8 mouse cellular contexts compared by ENCODE assay signal in the genomic region with DNA sequence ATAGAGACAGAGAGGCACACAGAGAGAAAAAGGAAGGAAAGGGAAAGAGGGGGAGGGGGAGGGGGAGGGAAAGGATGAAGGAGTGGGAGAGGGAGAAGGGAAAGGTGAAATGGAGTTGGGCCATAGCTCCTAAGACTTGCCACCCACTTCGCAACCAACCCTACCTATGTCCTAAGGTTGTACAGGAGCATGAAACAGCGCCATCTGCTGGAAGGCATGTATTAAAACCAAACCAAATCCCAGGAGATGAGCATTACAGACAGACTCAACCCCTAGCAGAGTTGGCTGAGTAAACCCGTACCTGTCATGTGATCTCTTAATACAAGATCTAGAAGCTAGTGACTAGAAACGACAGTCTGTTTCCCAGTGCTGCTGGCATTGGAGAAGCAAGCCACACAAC.
DNase-seq lines count a peak whose midpoint lies in the region; ATAC-seq and TF ChIP-seq lines count a peak whose summit lies in the region.

No protein-coding gene starts in this region.

- no peak overlapping the region for H3K4me3 ChIP-seq in layer of hippocampus, adult 2 months
- H3K4me3 ChIP-seq in MEL (ENCODE audit: control insufficient read depth in 1 of 2, insufficient read depth in 1 of 2, low read depth in 2 of 2, low read length in 2 of 2): no peak overlapping the region
- no peak overlapping the region for H3K4me3 ChIP-seq in bone marrow macrophage, adult 2 months (ENCODE audit: insufficient read depth, low read length)
- no peak overlapping the region for H3K4me3 ChIP-seq in embryonic facial prominence, embryonic 11.5 days (ENCODE audit: low read depth, low read length)
- H3K4me3 ChIP-seq in liver, embryonic 14.5 days (ENCODE audit: insufficient read depth in 1 of 2, low read depth in 2 of 2, low read length in 2 of 2): no peak overlapping the region

- H3K27ac ChIP-seq in layer of hippocampus, adult 2 months: no peak overlapping the region
- no peak overlapping the region for H3K27ac ChIP-seq in MEL (ENCODE audit: control insufficient read depth, low read depth, low read length)
- H3K27ac ChIP-seq in bone marrow macrophage, adult 2 months (ENCODE audit: insufficient read depth, low read depth, low read length): no peak overlapping the region
- H3K27ac ChIP-seq in embryonic facial prominence, embryonic 11.5 days (replicated peaks; ENCODE audit: low read depth, low read length): no peak overlapping the region
- H3K27ac ChIP-seq in liver, embryonic 14.5 days: no peak overlapping the region

- H3K4me2 ChIP-seq in embryonic facial prominence, embryonic 11.5 days (ENCODE audit: low read depth, low read length): no peak overlapping the region
- no peak overlapping the region for H3K4me2 ChIP-seq in liver, embryonic 14.5 days (ENCODE audit: low read depth)

- TF ChIP-seq POLR2A in MEL (IDR thresholded peaks at IDR 0.05; ENCODE audit: control insufficient read depth in 1 of 2, insufficient read depth in 1 of 2, low read depth in 1 of 2, low read length in 2 of 2, poor library complexity in 1 of 2): no peak
- no peak for TF ChIP-seq POLR2A in bone marrow macrophage, adult 2 months (IDR thresholded peaks at IDR 0.05; ENCODE audit: borderline replicate concordance, low read depth, low read length)

- H3K36me3 ChIP-seq in MEL (ENCODE audit: control insufficient read depth in 1 of 2, insufficient read depth in 2 of 2, low read length in 2 of 2): no peaks in the 10 kb centered on the region
- H3K36me3 ChIP-seq in embryonic facial prominence, embryonic 11.5 days (replicated peaks; ENCODE audit: control insufficient read depth, insufficient read depth, low read depth, low read length): no peaks in the 10 kb centered on the region
- H3K36me3 ChIP-seq in liver, embryonic 14.5 days (replicated peaks; ENCODE audit: control insufficient read depth, insufficient read depth, low read depth): no peaks in the 10 kb centered on the region

- H3K4me1 ChIP-seq in MEL (ENCODE audit: control insufficient read depth in 1 of 2, insufficient read depth in 2 of 2, low read length in 2 of 2): no peaks in the 10 kb centered on the region
- H3K4me1 ChIP-seq in bone marrow macrophage, adult 2 months (ENCODE audit: control insufficient read depth, insufficient read depth, low read length): peaks cover 3% of the 10 kb centered on the region; the same call in 1 of the 2 replicates
- no peaks in the 10 kb centered on the region; the same call in 1 of the 2 replicates for H3K4me1 ChIP-seq in embryonic facial prominence, embryonic 11.5 days (ENCODE audit: control insufficient read depth, insufficient read depth, low read length)
- no peaks in the 10 kb centered on the region for H3K4me1 ChIP-seq in liver, embryonic 14.5 days (replicated peaks; ENCODE audit: control insufficient read depth in 2 of 2, insufficient read depth in 2 of 2, low read length in 1 of 2)

- TF ChIP-seq EP300 in MEL (IDR thresholded peaks at IDR 0.05; ENCODE audit: low read depth in 1 of 2, low read length in 2 of 2): no peak
- TF ChIP-seq EP300 in liver, embryonic 14.5 days (IDR thresholded peaks at IDR 0.05; ENCODE audit: low read depth): no peak

- 27% methylated on average over 4 of the region's 4 CpGs for WGBS in embryonic facial prominence, embryonic 11.5 days
- 27% methylated on average over 4 of the region's 4 CpGs for WGBS in liver, embryonic 14.5 days (ENCODE audit: insufficient replicate concordance)

- H3K9ac ChIP-seq in MEL (ENCODE audit: control insufficient read depth, low read depth, low read length, poor library complexity, severe bottlenecking): no peak overlapping the region
- H3K9ac ChIP-seq in embryonic facial prominence, embryonic 11.5 days (replicated peaks; ENCODE audit: low read length): no peak overlapping the region
- no peak overlapping the region for H3K9ac ChIP-seq in liver, embryonic 14.5 days (replicated peaks)

- peak; percentile 5 for TF ChIP-seq RAD21 in MEL (IDR thresholded peaks at IDR 0.05; ENCODE audit: low read depth, low read length)

- peak; percentile 79 for TF ChIP-seq CTCF in layer of hippocampus, adult 2 months (conservative IDR thresholded peaks at IDR 0.05)
- peak; percentile 14 to 55 (median 27); a peak in 4 of 6 replicates for TF ChIP-seq CTCF in MEL (IDR thresholded peaks at IDR 0.05 in 2 of 3, conservative IDR thresholded peaks at IDR 0.05 in 1 of 3; ENCODE audit: control insufficient read depth in 1 of 3, insufficient read depth in 1 of 3, low read depth in 2 of 3, low read length in 3 of 3, poor library complexity in 1 of 3, severe bottlenecking in 1 of 3)
- TF ChIP-seq CTCF in bone marrow macrophage, adult 2 months (IDR thresholded peaks at IDR 0.05; ENCODE audit: low read depth, low read length): peak; percentile 72
- TF ChIP-seq CTCF in liver, embryonic 14.5 days (IDR thresholded peaks at IDR 0.05; ENCODE audit: low read depth): peak; percentile 56

- no peaks in the 10 kb centered on the region for H3K9me3 ChIP-seq in MEL (replicated peaks; ENCODE audit: insufficient read depth, low read length)
- H3K9me3 ChIP-seq in embryonic facial prominence, embryonic 11.5 days (replicated peaks; ENCODE audit: control insufficient read depth, low read length): no peaks in the 10 kb centered on the region
- H3K9me3 ChIP-seq in liver, embryonic 14.5 days (ENCODE audit: control insufficient read depth, low read length): no peaks in the 10 kb centered on the region

- H3K79me2 ChIP-seq in MEL (ENCODE audit: control insufficient read depth, insufficient read depth, low read length, poor library complexity): no peaks in the 10 kb centered on the region

- DNase-seq in layer of hippocampus, adult 2 months (ENCODE audit: low spot score in 2 of 2): peak in 1 of 2 experiments; percentile 58
- no peak for DNase-seq in layer of hippocampus, adult 9-10 months (ENCODE audit: low spot score)
- peak; percentile 23 for DNase-seq in MEL (ENCODE audit: low read depth, low spot score)
- peak; percentile 59 for DNase-seq in embryonic facial prominence, embryonic 11.5 days (ENCODE audit: low spot score)
- DNase-seq in liver, embryonic 14.5 days (ENCODE audit: low read depth in 3 of 3, low spot score in 3 of 3): no peak
- peak; percentile 51 for DNase-seq in thymus, postnatal 4 days
- DNase-seq in lung, postnatal 14 days: no peak

- ATAC-seq in embryonic facial prominence, embryonic 11.5 days (replicated peaks; ENCODE audit: insufficient number of reproducible peaks, low FRiP score, low TSS enrichment, low read depth): 0 out of 2 replicates have a peak, but pooled peaks have one; percentile 67
- ATAC-seq in liver, embryonic 14.5 days (ENCODE audit: insufficient read depth): no peak

- no peaks in the 10 kb centered on the region for H3K27me3 ChIP-seq in MEL (ENCODE audit: control insufficient read depth in 1 of 2, insufficient read depth in 2 of 2, low read length in 2 of 2)
- H3K27me3 ChIP-seq in embryonic facial prominence, embryonic 11.5 days (ENCODE audit: control insufficient read depth, insufficient read depth, low read length): no peaks in the 10 kb centered on the region
- H3K27me3 ChIP-seq in liver, embryonic 14.5 days (ENCODE audit: control insufficient read depth, insufficient read depth, low read length): no peaks in the 10 kb centered on the region

TF ChIP-seq in MEL, 35 proteins besides CTCF, POLR2A, EP300 and RAD21:
- TF ChIP-seq ETS1 (IDR thresholded peaks at IDR 0.05; ENCODE audit: low read depth, low read length): no peak
- no peak for TF ChIP-seq GABPA (IDR thresholded peaks at IDR 0.05; ENCODE audit: low read depth, low read length)
- TF ChIP-seq SIN3A (IDR thresholded peaks at IDR 0.05; ENCODE audit: low read length): no peak
- no peak for TF ChIP-seq NRF1 (IDR thresholded peaks at IDR 0.05; ENCODE audit: insufficient read depth, low read depth, low read length, poor library complexity, severe bottlenecking)
- TF ChIP-seq ZMIZ1 (IDR thresholded peaks at IDR 0.05; ENCODE audit: low read depth, low read length): no peak
- TF ChIP-seq ZNF384 (IDR thresholded peaks at IDR 0.05; ENCODE audit: low read depth, low read length): no peak
- TF ChIP-seq USF2 (IDR thresholded peaks at IDR 0.05; ENCODE audit: borderline replicate concordance in 1 of 2, insufficient read depth in 1 of 2, low read depth in 1 of 2, low read length in 2 of 2): no peak
- TF ChIP-seq NELFE (IDR thresholded peaks at IDR 0.05; ENCODE audit: low read depth, low read length): no peak
- no peak for TF ChIP-seq BHLHE40 (IDR thresholded peaks at IDR 0.05; ENCODE audit: borderline replicate concordance, low read depth, low read length)
- TF ChIP-seq MYB (IDR thresholded peaks at IDR 0.05; ENCODE audit: low read depth, low read length): no peak
- no peak for TF ChIP-seq ZC3H11A (IDR thresholded peaks at IDR 0.05; ENCODE audit: low read depth, low read length)

Comparison
In these comparisons a context has a peak if more than half of its experiments do, and no peak if none do; other contexts are left out.
1. DNase-seq: peak in MEL (single experiment), embryonic facial prominence, embryonic 11.5 days (single experiment) and thymus, postnatal 4 days (single experiment); none in layer of hippocampus, adult 9-10 months (single experiment), liver, embryonic 14.5 days (0 of 3) and lung, postnatal 14 days (single experiment).
2. CTCF ChIP-seq: peak in every context shown above with its lines; median percentile 79 in layer of hippocampus, adult 2 months; 72 in bone marrow macrophage, adult 2 months; 56 in liver, embryonic 14.5 days; 27 in MEL.